Mouse (Mus musculus): ENCODE measurements around the gene Stk32b.

GRCm38 (mm10) chr5:37699757-37700156 lies 17.2 kb downstream of the Stk32b start:
- TF ChIP-seq CTCF (IDR thresholded peaks at IDR 0.05; ENCODE audit: insufficient read depth, low read length): no peak
- TF ChIP-seq POLR2A (IDR thresholded peaks at IDR 0.05; ENCODE audit: borderline replicate concordance, extremely low read depth, low read depth, low read length): no peak
